Mouse (Mus musculus) cerebellum, adult 2 months (tissue): Measurements from ENCODE around the gene Slit3.

Experiments used
- CTCF ChIP-seq: fragments of 200-500 bp; IDR thresholded peaks from 2 replicates; pipeline ENCODE4 v1.5.1; 2011; ENCODE audit warnings: low read depth, mild to moderate bottlenecking, control low read depth, low read length, moderate library complexity, borderline replicate concordance; ENCODE audit not compliant: insufficient read depth
- POLR2A ChIP-seq: fragments of 200-500 bp; IDR thresholded peaks from 2 replicates; pipeline ENCODE4 v1.6.1; 2011; ENCODE audit warnings: low read length, control low read depth, borderline replicate concordance; ENCODE audit not compliant: insufficient read depth

DNA sequence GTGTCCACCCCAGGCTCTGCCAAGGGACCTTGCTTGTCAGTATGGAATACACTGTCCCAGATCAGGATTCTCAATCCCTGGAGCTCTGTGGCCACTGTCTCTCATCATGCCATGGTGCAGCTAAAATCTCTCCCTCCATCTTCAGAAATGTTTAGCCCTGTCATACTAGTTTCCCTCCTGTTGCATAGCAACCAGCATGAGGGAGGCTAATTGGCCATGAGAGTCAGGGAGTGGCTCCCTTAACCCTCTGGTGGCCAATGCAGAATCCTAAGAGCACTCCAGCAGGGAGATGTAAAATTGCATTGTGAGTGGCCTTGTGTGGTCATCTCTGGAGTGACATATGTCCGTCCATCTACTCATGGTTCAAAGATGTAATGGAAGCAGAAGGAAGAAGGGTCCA lies 259.7 kb downstream of the Slit3 start:
- TF ChIP-seq POLR2A, result no peak
- TF ChIP-seq CTCF, result no peak
